Mouse (Mus musculus): ENCODE measurements around the gene Tbl3. TPM values are rescaled to one million over a fixed set of nuclear protein-coding genes. Genes with fewer than 3 reads are reported as not detected.

Gene Tbl3
- 111 and 127 TPM in 2 replicates for polyA plus RNA-seq (2014; fragmentation: Nextera tagmentation; extraction: Ambion mirVana)

DNA sequence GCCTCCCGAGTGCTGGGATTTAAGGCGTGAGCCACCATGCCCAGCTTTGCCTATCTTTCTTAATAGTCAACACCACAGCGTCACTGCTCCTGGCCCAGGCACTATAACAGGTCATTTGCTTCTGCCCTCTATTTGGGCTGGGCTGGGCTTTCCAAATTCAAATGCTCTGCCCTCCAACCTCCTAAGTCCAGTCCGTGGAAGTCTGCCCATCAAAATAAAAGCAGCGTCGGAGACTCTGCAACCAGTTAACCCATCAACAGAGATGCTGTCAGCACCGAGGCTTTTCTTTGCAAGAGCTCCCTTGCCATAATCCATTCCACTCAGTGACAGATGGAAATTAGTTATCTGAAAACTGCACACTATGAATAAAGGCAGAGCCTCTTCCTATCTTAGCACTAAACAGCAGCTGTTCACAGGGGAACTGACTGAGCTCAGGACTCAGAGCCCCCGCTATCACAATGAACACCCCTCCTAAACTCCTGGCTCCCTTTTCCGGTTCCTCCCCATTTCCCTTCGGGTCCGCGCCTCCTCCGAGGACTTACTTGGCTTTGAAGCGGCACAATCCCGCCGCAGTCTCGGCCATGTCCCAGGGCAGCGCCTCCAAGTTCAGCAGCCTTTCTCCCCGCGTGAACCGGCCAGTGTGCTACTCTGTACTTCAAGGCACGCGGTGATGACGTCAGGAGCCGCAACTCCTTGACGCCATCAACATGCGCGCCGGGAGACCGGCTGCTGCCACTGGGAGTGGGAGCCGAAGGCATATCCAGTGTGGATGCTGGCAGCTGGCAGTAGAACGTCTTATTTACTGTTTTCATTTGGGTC is at the start of gene Tbl3:
Gene Tbl3 (minus strand): TSS at position 679 of the 819 bp plus-strand sequence.
- peak within 1 kb of the TSS; percentile 45 for H3K4me3 ChIP-seq (ENCODE audit: low read depth, low read length)
- 0 out of 2 replicates have a peak within 1 kb of the TSS, but pooled peaks have one; percentile 0 for H3K27ac ChIP-seq (ENCODE audit: low read depth, low read length)
- H3K27me3 ChIP-seq (ENCODE audit: control insufficient read depth, insufficient read depth, low read length): no peaks in the 10 kb centered on the region
- 5% methylated on average over 32 of the region's 32 CpGs for WGBS
- no peaks in the 10 kb centered on the region; the same call in 1 of the 2 replicates for H3K36me3 ChIP-seq (ENCODE audit: control insufficient read depth, insufficient read depth, low read length)
- DNase-seq (ENCODE audit: low spot score) (peak; percentile 96), ATAC-seq (replicated peaks; ENCODE audit: low FRiP score) (peak; percentile 87)
- peak within 1 kb of the TSS; percentile 71 for H3K4me2 ChIP-seq (ENCODE audit: low read depth, low read length, severe bottlenecking)
- no peaks in the 10 kb centered on the region for H3K4me1 ChIP-seq (replicated peaks; ENCODE audit: control insufficient read depth, insufficient read depth, low read length)
- H3K9ac ChIP-seq (ENCODE audit: low read length): peak within 1 kb of the TSS; percentile 50
- no peaks in the 10 kb centered on the region for H3K9me3 ChIP-seq (ENCODE audit: control insufficient read depth, low read length)

DNA sequence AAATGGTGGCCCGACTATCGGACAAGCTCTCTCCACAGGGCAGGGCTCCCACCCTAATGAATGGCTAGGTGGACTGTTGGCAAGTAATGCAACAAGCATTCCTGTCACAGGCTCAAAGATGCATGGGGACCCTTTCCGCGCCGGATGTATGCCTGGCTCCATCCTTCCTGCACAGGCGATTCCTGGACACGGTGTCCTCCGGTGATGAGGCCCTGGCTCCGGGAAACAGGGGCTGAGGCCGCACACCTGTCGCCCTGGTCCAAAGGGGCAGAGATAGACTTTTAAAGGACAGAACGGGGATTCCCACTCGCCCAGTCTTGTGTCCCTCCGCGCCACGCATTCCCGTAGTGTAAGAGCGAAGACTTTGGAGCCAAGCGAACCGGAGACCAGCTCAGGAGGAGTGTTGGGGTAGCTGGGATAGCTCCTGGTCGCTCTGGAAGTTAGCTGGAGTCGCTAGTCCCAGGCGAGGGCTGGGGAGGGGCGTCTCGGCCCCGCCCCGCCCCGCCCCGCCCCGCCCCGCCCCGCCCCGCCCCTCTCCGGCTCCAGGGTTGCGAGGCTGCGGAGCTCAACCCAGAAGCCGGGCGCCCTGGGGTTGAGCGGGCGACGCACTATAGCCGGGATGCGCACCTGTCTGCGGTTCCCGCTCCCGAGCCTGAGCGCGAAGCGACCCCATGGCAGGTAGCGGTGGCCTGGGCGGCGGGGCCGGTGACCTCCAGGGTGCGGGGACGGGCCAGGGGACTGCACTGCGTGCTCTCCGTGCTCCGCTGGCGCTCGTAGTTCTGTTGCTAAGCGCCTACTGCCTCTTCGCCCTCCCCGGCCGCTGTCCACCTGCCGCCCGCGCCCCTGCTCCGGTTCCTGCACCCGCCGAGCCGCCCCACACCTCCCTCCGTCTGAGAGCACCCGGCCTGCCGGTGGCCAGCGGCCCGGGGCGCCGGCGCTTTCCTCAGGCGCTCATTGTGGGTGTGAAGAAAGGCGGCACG is 45.2 kb upstream of the Tbl3 start, which contains the start of gene Hs3st6:
Gene Hs3st6 (plus strand): TSS at position 574 of the 980 bp plus-strand sequence.
- no peak within 1 kb of the TSS for H3K27ac ChIP-seq (ENCODE audit: low read depth, low read length)
- under 1% methylated on average over 62 of the region's 82 CpGs for WGBS

GRCm38 (mm10) chr17:24751528-24751927 is 44.1 kb upstream of the Tbl3 start:
- H3K9ac ChIP-seq (ENCODE audit: low read length): no peak overlapping the region
- ATAC-seq (replicated peaks; ENCODE audit: low FRiP score): no peak
- WGBS: 22% methylated on average over 4 of the region's 4 CpGs
- H3K27me3 ChIP-seq (ENCODE audit: control insufficient read depth, insufficient read depth, low read length): peaks cover 51% of the 10 kb centered on the region
- no peak for DNase-seq (ENCODE audit: low spot score)
- no peaks in the 10 kb centered on the region for H3K36me3 ChIP-seq (ENCODE audit: control insufficient read depth, insufficient read depth, low read length)
- H3K4me3 ChIP-seq (ENCODE audit: low read depth, low read length): no peak overlapping the region
- peaks cover 12% of the 10 kb centered on the region for H3K4me1 ChIP-seq (replicated peaks; ENCODE audit: control insufficient read depth, insufficient read depth, low read length)
- no peak overlapping the region for H3K27ac ChIP-seq (ENCODE audit: low read depth, low read length)
- no peaks in the 10 kb centered on the region for H3K9me3 ChIP-seq (ENCODE audit: control insufficient read depth, low read length)
- H3K4me2 ChIP-seq (ENCODE audit: low read depth, low read length, severe bottlenecking): no peak overlapping the region

More for the DNA sequence above, 45.2 kb upstream of the Tbl3 start, which contains the start of gene Hs3st6:
- Histone ChIP-seq H3K9ac (ENCODE audit: low read length) (peak within 1 kb of the TSS; percentile 47), H3K4me3 (ENCODE audit: low read depth, low read length) (peak within 1 kb of the TSS; percentile 46), H3K4me2 (ENCODE audit: low read depth, low read length, severe bottlenecking) (peak within 1 kb of the TSS; percentile 96), H3K36me3 (ENCODE audit: control insufficient read depth, insufficient read depth, low read length) (no peaks in the 10 kb centered on the region), H3K9me3 (ENCODE audit: control insufficient read depth, low read length) (no peaks in the 10 kb centered on the region), H3K4me1 (replicated peaks; ENCODE audit: control insufficient read depth, insufficient read depth, low read length) (peaks cover 12% of the 10 kb centered on the region), H3K27me3 (ENCODE audit: control insufficient read depth, insufficient read depth, low read length) (peaks cover 51% of the 10 kb centered on the region)
- DNase-seq (ENCODE audit: low spot score) (peak; percentile 81), ATAC-seq (replicated peaks; ENCODE audit: low FRiP score) (peak; percentile 83)

DNA sequence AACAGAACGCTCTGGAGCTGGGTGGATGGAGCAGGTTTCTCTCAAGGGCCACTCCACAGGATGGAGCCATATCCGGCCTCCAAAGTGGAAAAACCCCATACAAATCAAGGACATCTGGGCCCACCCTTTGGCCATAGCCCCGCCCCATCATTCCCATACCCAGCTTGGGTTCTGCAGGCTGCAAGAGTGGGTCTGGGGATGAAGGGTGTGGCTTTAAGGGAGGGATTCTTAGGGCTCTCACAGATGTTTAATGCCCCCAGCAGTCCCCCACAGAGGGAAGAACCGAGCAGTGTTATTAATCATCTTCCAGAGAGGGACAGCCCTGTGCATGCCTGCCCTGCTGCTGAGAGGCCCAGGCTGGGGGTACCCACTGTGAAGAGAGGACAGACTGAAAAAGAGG is 39.5 kb upstream of the Tbl3 start:
- Histone ChIP-seq H3K27ac (ENCODE audit: low read depth, low read length) (no peak overlapping the region), H3K27me3 (ENCODE audit: control insufficient read depth, insufficient read depth, low read length) (peaks cover 13% of the 10 kb centered on the region), H3K9ac (ENCODE audit: low read length) (no peak overlapping the region), H3K36me3 (ENCODE audit: control insufficient read depth, insufficient read depth, low read length) (no peaks in the 10 kb centered on the region), H3K4me1 (replicated peaks; ENCODE audit: control insufficient read depth, insufficient read depth, low read length) (no peaks in the 10 kb centered on the region), H3K9me3 (ENCODE audit: control insufficient read depth, low read length) (no peaks in the 10 kb centered on the region), H3K4me2 (ENCODE audit: low read depth, low read length, severe bottlenecking) (no peak overlapping the region), H3K4me3 (ENCODE audit: low read depth, low read length) (no peak overlapping the region)
- DNase-seq (ENCODE audit: low spot score) (no peak), ATAC-seq (replicated peaks; ENCODE audit: low FRiP score) (no peak)
- WGBS: 48% methylated on average over 4 of the region's 4 CpGs

GRCm38 (mm10) chr17:24745526-24746497 is 38.4 kb upstream of the Tbl3 start:
- Histone ChIP-seq H3K9me3 (ENCODE audit: control insufficient read depth, low read length) (no peaks in the 10 kb centered on the region), H3K4me1 (replicated peaks; ENCODE audit: control insufficient read depth, insufficient read depth, low read length) (no peaks in the 10 kb centered on the region), H3K9ac (ENCODE audit: low read length) (no peak overlapping the region), H3K4me3 (ENCODE audit: low read depth, low read length) (no peak overlapping the region), H3K36me3 (ENCODE audit: control insufficient read depth, insufficient read depth, low read length) (no peaks in the 10 kb centered on the region), H3K27me3 (ENCODE audit: control insufficient read depth, insufficient read depth, low read length) (peaks cover 3% of the 10 kb centered on the region), H3K27ac (ENCODE audit: low read depth, low read length) (no peak overlapping the region), H3K4me2 (ENCODE audit: low read depth, low read length, severe bottlenecking) (no peak overlapping the region)
- DNase-seq (ENCODE audit: low spot score) (peak; percentile 88), ATAC-seq (replicated peaks; ENCODE audit: low FRiP score) (peak; percentile 77)
- 18% methylated on average over 7 of the region's 7 CpGs for WGBS

- no peak overlapping the region for H3K9ac ChIP-seq (ENCODE audit: low read length)
- no peaks in the 10 kb centered on the region for H3K4me1 ChIP-seq (replicated peaks; ENCODE audit: control insufficient read depth, insufficient read depth, low read length)
- ATAC-seq (replicated peaks; ENCODE audit: low FRiP score): no peak
- no peak for DNase-seq (ENCODE audit: low spot score)
- WGBS: 78% methylated on average over 3 of the region's 3 CpGs
- H3K4me2 ChIP-seq (ENCODE audit: low read depth, low read length, severe bottlenecking): no peak overlapping the region
- H3K36me3 ChIP-seq (ENCODE audit: control insufficient read depth, insufficient read depth, low read length): no peaks in the 10 kb centered on the region
- no peaks in the 10 kb centered on the region for H3K9me3 ChIP-seq (ENCODE audit: control insufficient read depth, low read length)
- H3K27me3 ChIP-seq (ENCODE audit: control insufficient read depth, insufficient read depth, low read length): no peaks in the 10 kb centered on the region
- no peak overlapping the region for H3K4me3 ChIP-seq (ENCODE audit: low read depth, low read length)
- no peak overlapping the region for H3K27ac ChIP-seq (ENCODE audit: low read depth, low read length)
Observed at GRCm38 (mm10) chr17:24744381-24744780, 36.9 kb upstream of the Tbl3 start.

GRCm38 (mm10) chr17:24743896-24744295 is 36.4 kb upstream of the Tbl3 start:
- H3K36me3 ChIP-seq (ENCODE audit: control insufficient read depth, insufficient read depth, low read length): no peaks in the 10 kb centered on the region
- H3K4me3 ChIP-seq (ENCODE audit: low read depth, low read length): no peak overlapping the region
- H3K27me3 ChIP-seq (ENCODE audit: control insufficient read depth, insufficient read depth, low read length): no peaks in the 10 kb centered on the region
- no peak overlapping the region for H3K4me2 ChIP-seq (ENCODE audit: low read depth, low read length, severe bottlenecking)
- DNase-seq (ENCODE audit: low spot score) (no peak), ATAC-seq (replicated peaks; ENCODE audit: low FRiP score) (no peak)
- H3K4me1 ChIP-seq (replicated peaks; ENCODE audit: control insufficient read depth, insufficient read depth, low read length): no peaks in the 10 kb centered on the region
- H3K9ac ChIP-seq (ENCODE audit: low read length): no peak overlapping the region
- H3K9me3 ChIP-seq (ENCODE audit: control insufficient read depth, low read length): no peaks in the 10 kb centered on the region
- H3K27ac ChIP-seq (ENCODE audit: low read depth, low read length): no peak overlapping the region
- WGBS: 77% methylated on average over 5 of the region's 5 CpGs
